8 mouse cellular contexts compared by ENCODE assay signal in the genomic region with DNA sequence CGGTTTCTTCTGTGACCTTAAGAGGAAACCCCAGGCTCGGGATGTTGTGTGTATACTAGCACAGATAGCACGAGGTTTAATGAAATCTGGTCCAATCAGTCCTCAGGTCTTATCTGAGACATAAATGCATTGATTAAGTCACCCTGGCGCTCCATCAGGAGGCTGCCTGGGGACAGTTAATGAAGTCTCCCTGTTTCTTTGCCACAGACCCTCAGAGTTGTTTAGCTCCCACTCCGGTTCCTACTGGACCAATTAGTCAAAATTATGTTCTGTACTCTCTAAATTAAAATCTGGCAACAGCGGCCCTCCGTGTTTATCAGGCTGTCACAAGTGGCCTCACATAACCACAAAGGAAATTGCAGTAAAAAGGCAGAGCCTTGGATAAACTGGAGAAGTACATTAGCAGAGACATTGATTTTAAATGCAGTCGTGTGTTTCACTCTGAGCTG.
A peak's percentile ranks its signal among the peaks of the same experiment; 100 is the strongest.
DNase-seq lines count a peak whose midpoint lies in the region; ATAC-seq and TF ChIP-seq lines count a peak whose summit lies in the region.
"Had no signal": no experiment of that assay in that cellular context is flagged by ENCODE, and none has a peak within 500 bp of the region (broad histone marks: within the 10 kb centered on the region; RNA-seq: fewer than 3 reads in every experiment).

No protein-coding gene starts in this region.

- H3K9me3 ChIP-seq in lung, postnatal 0 days (ENCODE audit: low read length) = no peaks in the 10 kb centered on the region
- no peaks in the 10 kb centered on the region for H3K9me3 ChIP-seq in forebrain, postnatal 0 days (ENCODE audit: low read length)
- H3K9me3 ChIP-seq in limb, embryonic 13.5 days = no peaks in the 10 kb centered on the region
- H3K9me3 ChIP-seq in stomach, postnatal 0 days (ENCODE audit: control insufficient read depth, low read length) = no peaks in the 10 kb centered on the region
- H3K9me3 ChIP-seq: megakaryocyte, embryonic 14.5 days had no signal

- H3K36me3 ChIP-seq in lung, postnatal 0 days (ENCODE audit: insufficient read depth, low read length) = no peaks in the 10 kb centered on the region
- H3K36me3 ChIP-seq in forebrain, postnatal 0 days (ENCODE audit: insufficient read depth) = no peaks in the 10 kb centered on the region
- no peaks in the 10 kb centered on the region for H3K36me3 ChIP-seq in limb, embryonic 13.5 days
- no peaks in the 10 kb centered on the region for H3K36me3 ChIP-seq in stomach, postnatal 0 days (ENCODE audit: control insufficient read depth, insufficient read depth, low read length)

- H3K27ac ChIP-seq in lung, postnatal 0 days (ENCODE audit: low read length) = peak overlapping the region; percentile 52; the same call in 1 of the 2 replicates
- H3K27ac ChIP-seq in forebrain, postnatal 0 days (ENCODE audit: low read depth, low read length) = no peak overlapping the region
- peak overlapping the region; percentile 77 for H3K27ac ChIP-seq in limb, embryonic 13.5 days
- H3K27ac ChIP-seq in stomach, postnatal 0 days (replicated peaks) = peak overlapping the region; percentile 45; the same call in 1 of the 2 replicates

- 16% methylated on average over 8 of the region's 8 CpGs for WGBS in lung, postnatal 0 days
- 11% methylated on average over 8 of the region's 8 CpGs for WGBS in forebrain, postnatal 0 days
- 10% methylated on average over 8 of the region's 8 CpGs for WGBS in limb, embryonic 13.5 days
- 26% methylated on average over 8 of the region's 8 CpGs for WGBS in stomach, postnatal 0 days

- no peak for TF ChIP-seq EP300 in lung, postnatal 0 days (IDR thresholded peaks at IDR 0.05)
- no peak for TF ChIP-seq EP300 in stomach, postnatal 0 days (optimal IDR thresholded peaks at IDR 0.05)

- no peak for TF ChIP-seq CTCF in lung, postnatal 0 days (IDR thresholded peaks at IDR 0.05)
- no peak for TF ChIP-seq CTCF in forebrain, postnatal 0 days (IDR thresholded peaks at IDR 0.05; ENCODE audit: low read depth)
- no peak for TF ChIP-seq CTCF in stomach, postnatal 0 days (IDR thresholded peaks at IDR 0.05; ENCODE audit: low read depth)

- no peak overlapping the region for H3K4me3 ChIP-seq in lung, postnatal 0 days (ENCODE audit: low read depth, low read length)
- H3K4me3 ChIP-seq in forebrain, postnatal 0 days (ENCODE audit: low read depth, low read length) = no peak overlapping the region
- no peak overlapping the region for H3K4me3 ChIP-seq in limb, embryonic 13.5 days
- H3K4me3 ChIP-seq in stomach, postnatal 0 days (ENCODE audit: low read depth, low read length) = no peak overlapping the region
- H3K4me3 ChIP-seq: megakaryocyte, embryonic 14.5 days had no signal

- no peak for ATAC-seq in lung, postnatal 0 days
- ATAC-seq in forebrain, postnatal 0 days = peak; percentile 78
- 0 out of 2 replicates have a peak, but pooled peaks have one; percentile 1 for ATAC-seq in limb, embryonic 13.5 days (ENCODE audit: low FRiP score, low read depth)
- ATAC-seq in stomach, postnatal 0 days (ENCODE audit: low FRiP score, low TSS enrichment) = no peak

- no peak overlapping the region for H3K9ac ChIP-seq in lung, postnatal 0 days (replicated peaks; ENCODE audit: low read depth)
- H3K9ac ChIP-seq in forebrain, postnatal 0 days = no peak overlapping the region
- H3K9ac ChIP-seq in limb, embryonic 13.5 days = no peak overlapping the region
- no peak overlapping the region for H3K9ac ChIP-seq in stomach, postnatal 0 days (ENCODE audit: low read length)

- no peak for DNase-seq in lung, postnatal 0 days (ENCODE audit: low spot score)
- DNase-seq in lung, postnatal 10 days = no peak
- peak; percentile 40 for DNase-seq in forebrain, postnatal 0 days
- no peak for DNase-seq in stomach, postnatal 0 days (ENCODE audit: low spot score)
- no peak for DNase-seq in gastrocnemius, postnatal 36 days
- DNase-seq in spleen, postnatal 4 days (ENCODE audit: low spot score in 2 of 2) = no peak

- intact Hi-C loops in gastrocnemius, postnatal 36 days (cut with DNase I) = no loop called here

- peaks cover 10% of the 10 kb centered on the region for H3K4me1 ChIP-seq in lung, postnatal 0 days (ENCODE audit: insufficient read depth, low read depth, low read length)
- peaks cover 6% of the 10 kb centered on the region for H3K4me1 ChIP-seq in forebrain, postnatal 0 days (ENCODE audit: insufficient read depth)
- H3K4me1 ChIP-seq in limb, embryonic 13.5 days = peaks cover 59% of the 10 kb centered on the region
- 0 out of 2 replicates have a peak, but pooled peaks cover 3% of the 10 kb centered on the region for H3K4me1 ChIP-seq in stomach, postnatal 0 days (replicated peaks; ENCODE audit: control insufficient read depth, insufficient read depth)

- no peaks in the 10 kb centered on the region for H3K27me3 ChIP-seq in lung, postnatal 0 days (replicated peaks; ENCODE audit: insufficient read depth, low read length)
- H3K27me3 ChIP-seq in forebrain, postnatal 0 days (ENCODE audit: insufficient read depth, low read length) = no peaks in the 10 kb centered on the region
- no peaks in the 10 kb centered on the region for H3K27me3 ChIP-seq in limb, embryonic 13.5 days
- H3K27me3 ChIP-seq in stomach, postnatal 0 days (ENCODE audit: control insufficient read depth, insufficient read depth, low read length) = no peaks in the 10 kb centered on the region

- H3K4me2 ChIP-seq in lung, postnatal 0 days (replicated peaks; ENCODE audit: low read depth, low read length) = no peak overlapping the region
- H3K4me2 ChIP-seq in forebrain, postnatal 0 days (ENCODE audit: low read depth) = no peak overlapping the region
- peak overlapping the region; percentile 41 for H3K4me2 ChIP-seq in limb, embryonic 13.5 days (replicated peaks)
- 0 out of 2 replicates have a peak overlapping the region, but pooled peaks have one; percentile 23 for H3K4me2 ChIP-seq in stomach, postnatal 0 days (replicated peaks; ENCODE audit: low read depth)

Comparison
In these comparisons a context has a peak if more than half of its experiments do, and no peak if none do; other contexts are left out.
1. ATAC-seq: peak in forebrain, postnatal 0 days (single experiment) and limb, embryonic 13.5 days (single experiment); none in lung, postnatal 0 days (single experiment) and stomach, postnatal 0 days (single experiment).
2. H3K4me2 ChIP-seq: peak in limb, embryonic 13.5 days (single experiment) and stomach, postnatal 0 days (single experiment); none in lung, postnatal 0 days (single experiment) and forebrain, postnatal 0 days (single experiment).